Mouse (Mus musculus) CH12.LX (cell line): ENCODE measurements at regions not wholly inside any gene's neighbourhood (a gene's known extent, or its start where the extent isn't known, plus 50 kb on each side); places are given as distances from the start of the nearest gene placed in this dataset.

ENCODE experiments used
- CTCF ChIP-seq, 2 experiments: IDR thresholded peaks in 1 of 2; conservative IDR thresholded peaks in 1 of 2; 2 replicates each; pipeline ENCODE4 v1.5.1; 2011 to 2012; ENCODE audit warnings: low read depth in 2 of 2, low read length in 2 of 2, improper control_type of control experiment in 1 of 2, inconsistent platforms in 1 of 2, mild to moderate bottlenecking in 1 of 2, moderate library complexity in 1 of 2
- ELF1 ChIP-seq: IDR thresholded peaks from 2 replicates; pipeline ENCODE4 v1.6.1; 2014; ENCODE audit warnings: low read depth, mild to moderate bottlenecking, inconsistent platforms, low read length, improper control_type of control experiment
- JUN ChIP-seq: IDR thresholded peaks from 2 replicates; pipeline ENCODE4 v1.6.1; 2011; ENCODE audit warnings: low read depth, mild to moderate bottlenecking, low read length, improper control_type of control experiment, moderate library complexity; ENCODE audit not compliant: insufficient read depth
- JUND ChIP-seq: conservative IDR thresholded peaks from 2 replicates; pipeline ENCODE4 v1.6.1; 2011; ENCODE audit warnings: low read depth, low read length, improper control_type of control experiment
- MXI1 ChIP-seq: IDR thresholded peaks from 2 replicates; pipeline ENCODE4 v1.6.1; 2011; ENCODE audit warnings: mild to moderate bottlenecking, low read depth, low read length, improper control_type of control experiment
- POLR2A ChIP-seq: IDR thresholded peaks from 2 replicates; pipeline ENCODE4 v1.6.1; 2011; ENCODE audit warnings: low read depth, mild to moderate bottlenecking, improper control_type of control experiment, low read length
- POLR2AphosphoS2 ChIP-seq: IDR thresholded peaks from 2 replicates; pipeline ENCODE4 v1.6.1; 2011; ENCODE audit warnings: low read depth, low read length, improper control_type of control experiment
- SIN3A ChIP-seq: IDR thresholded peaks from 2 replicates; pipeline ENCODE4 v1.6.1; 2012; ENCODE audit warnings: low read length, improper control_type of control experiment, inconsistent platforms
- SMC3 ChIP-seq: IDR thresholded peaks from 2 replicates; pipeline ENCODE4 v1.6.1; 2011; ENCODE audit warnings: low read depth, low read length, improper control_type of control experiment
- TCF12 ChIP-seq: IDR thresholded peaks from 2 replicates; pipeline ENCODE4 v1.6.1; 2014; ENCODE audit warnings: low read depth, mild to moderate bottlenecking, inconsistent platforms, low read length, improper control_type of control experiment
- ZMIZ1 ChIP-seq: IDR thresholded peaks from 2 replicates; pipeline ENCODE4 v1.6.1; 2012; ENCODE audit warnings: low read depth, mild to moderate bottlenecking, inconsistent platforms, low read length, improper control_type of control experiment
- ZNF384 ChIP-seq: IDR thresholded peaks from 2 replicates; pipeline ENCODE4 v1.6.1; 2012; ENCODE audit warnings: low read depth, low read length, improper control_type of control experiment, inconsistent platforms

GRCm38 (mm10) chrX:93011578-93011977 lies 274.7 kb upstream of the Arx start:
- TF ChIP-seq CTCF (conservative IDR thresholded peaks at IDR 0.05 in 1 of 2, IDR thresholded peaks at IDR 0.05 in 1 of 2; ENCODE audit: low read depth in 2 of 2, low read length in 2 of 2) (no peak), POLR2A (no peak), ELF1 (no peak), TCF12 (no peak), SIN3A (no peak), JUND (no peak), SMC3 (no peak), MXI1 (no peak), ZMIZ1 (no peak), JUN (no peak), ZNF384 (no peak), POLR2AphosphoS2 (no peak)
